Mouse (Mus musculus) CH12.LX (cell line): Measurements from ENCODE around the gene Hist1h1c.

Experiments used
- CTCF ChIP-seq, 2 experiments: IDR thresholded peaks in 1 of 2; conservative IDR thresholded peaks in 1 of 2; 2 replicates each; pipeline ENCODE4 v1.5.1; 2011 to 2012; ENCODE audit warnings: low read depth in 2 of 2, low read length in 2 of 2, improper control_type of control experiment in 1 of 2, inconsistent platforms in 1 of 2, mild to moderate bottlenecking in 1 of 2, moderate library complexity in 1 of 2
- E2F4 ChIP-seq: IDR thresholded peaks from 2 replicates; pipeline ENCODE4 v1.6.1; 2011; ENCODE audit warnings: low read depth, low read length, improper control_type of control experiment; ENCODE audit not compliant: insufficient replicate concordance
- ETS1 ChIP-seq: conservative IDR thresholded peaks from 2 replicates; pipeline ENCODE4 v1.6.1; 2012; ENCODE audit warnings: low read depth, mild to moderate bottlenecking, inconsistent platforms, low read length, improper control_type of control experiment, moderate library complexity
- KAT2A ChIP-seq: IDR thresholded peaks from 2 replicates; pipeline ENCODE4 v1.6.1; 2012; ENCODE audit warnings: low read length, improper control_type of control experiment, inconsistent platforms; ENCODE audit not compliant: insufficient replicate concordance
- MAFK ChIP-seq: IDR thresholded peaks from 2 replicates; pipeline ENCODE4 v1.6.1; 2011; ENCODE audit warnings: low read length, improper control_type of control experiment; ENCODE audit not compliant: insufficient replicate concordance
- MAX ChIP-seq: IDR thresholded peaks from 2 replicates; pipeline ENCODE4 v1.6.1; 2011; ENCODE audit warnings: low read length, improper control_type of control experiment
- MAZ ChIP-seq: IDR thresholded peaks from 2 replicates; pipeline ENCODE4 v1.6.1; 2012; ENCODE audit warnings: low read depth, mild to moderate bottlenecking, inconsistent platforms, low read length, improper control_type of control experiment, moderate library complexity
- POLR2A ChIP-seq: IDR thresholded peaks from 2 replicates; pipeline ENCODE4 v1.6.1; 2011; ENCODE audit warnings: low read depth, mild to moderate bottlenecking, improper control_type of control experiment, low read length
- POLR2AphosphoS2 ChIP-seq: IDR thresholded peaks from 2 replicates; pipeline ENCODE4 v1.6.1; 2011; ENCODE audit warnings: low read depth, low read length, improper control_type of control experiment
- RAD21 ChIP-seq: IDR thresholded peaks from 2 replicates; pipeline ENCODE4 v1.6.1; 2011; ENCODE audit warnings: low read depth, mild to moderate bottlenecking, low read length, improper control_type of control experiment, moderate library complexity
- USF1 ChIP-seq: IDR thresholded peaks from 2 replicates; pipeline ENCODE4 v1.6.1; 2014; ENCODE audit warnings: low read depth, mild to moderate bottlenecking, inconsistent platforms, low read length, improper control_type of control experiment
- ZKSCAN1 ChIP-seq: IDR thresholded peaks from 2 replicates; pipeline ENCODE4 v1.6.1; 2012; ENCODE audit warnings: low read depth, inconsistent platforms, low read length, improper control_type of control experiment, borderline replicate concordance

GRCm38 (mm10) chr13:23709714-23710373, 28.8 kb upstream of the Hist1h1c start:
- TF ChIP-seq CTCF (conservative IDR thresholded peaks at IDR 0.05 in 1 of 2, IDR thresholded peaks at IDR 0.05 in 1 of 2; ENCODE audit: low read depth in 2 of 2, low read length in 2 of 2), result no peak
- no peak for TF ChIP-seq USF1
- TF ChIP-seq POLR2AphosphoS2, result no peak
- 0 out of 2 replicates have a peak, but pooled peaks have one; percentile 14 for TF ChIP-seq MAZ
- TF ChIP-seq POLR2A, result no peak
- no peak for TF ChIP-seq ETS1
- no peak for TF ChIP-seq ZKSCAN1
- no peak for TF ChIP-seq MAFK
- no peak for TF ChIP-seq E2F4
- TF ChIP-seq MAX, result no peak
- no peak for TF ChIP-seq KAT2A
- TF ChIP-seq RAD21, result no peak
